Mouse (Mus musculus): ENCODE measurements around the gene Uvrag. TPM values are rescaled to one million over a fixed set of nuclear protein-coding genes. Genes with fewer than 3 reads are reported as not detected.

Uvrag gene
- total RNA-seq, 2 experiments from 2014 or later, result 10.5 to 15.6 TPM

GRCm38 (mm10) chr7:99033838-99034237 is 107.1 kb downstream of the Uvrag start:
- no peak for ATAC-seq (replicated peaks; ENCODE audit: low FRiP score, poor library complexity, severe bottlenecking)

GRCm38 (mm10) chr7:99033314-99033713 is 107.6 kb downstream of the Uvrag start:
- no peak for ATAC-seq (replicated peaks; ENCODE audit: low FRiP score, poor library complexity, severe bottlenecking)

- ATAC-seq (replicated peaks; ENCODE audit: low FRiP score, poor library complexity, severe bottlenecking), result no peak
Observed at GRCm38 (mm10) chr7:99032051-99032450, 108.9 kb downstream of the Uvrag start.

GRCm38 (mm10) chr7:99028108-99028507 is 112.8 kb downstream of the Uvrag start:
- ATAC-seq (replicated peaks; ENCODE audit: low FRiP score, poor library complexity, severe bottlenecking), result no peak

GRCm38 (mm10) chr7:99027185-99027584 is 113.8 kb downstream of the Uvrag start:
- no peak for ATAC-seq (replicated peaks; ENCODE audit: low FRiP score, poor library complexity, severe bottlenecking)

GRCm38 (mm10) chr7:99025989-99026388 is 115.0 kb downstream of the Uvrag start:
- ATAC-seq (replicated peaks; ENCODE audit: low FRiP score, poor library complexity, severe bottlenecking), result no peak

GRCm38 (mm10) chr7:99025265-99025664 is 115.7 kb downstream of the Uvrag start:
- no peak for ATAC-seq (replicated peaks; ENCODE audit: low FRiP score, poor library complexity, severe bottlenecking)

GRCm38 (mm10) chr7:99024791-99025190 is 116.2 kb downstream of the Uvrag start:
- ATAC-seq (replicated peaks; ENCODE audit: low FRiP score, poor library complexity, severe bottlenecking), result no peak

- no peak for ATAC-seq (replicated peaks; ENCODE audit: low FRiP score, poor library complexity, severe bottlenecking)
Observed at GRCm38 (mm10) chr7:99023931-99024330, 117.0 kb downstream of the Uvrag start.

GRCm38 (mm10) chr7:99021277-99021676 is 119.7 kb downstream of the Uvrag start:
- ATAC-seq (replicated peaks; ENCODE audit: low FRiP score, poor library complexity, severe bottlenecking), result no peak

GRCm38 (mm10) chr7:99020353-99020752 is 120.6 kb downstream of the Uvrag start:
- ATAC-seq (replicated peaks; ENCODE audit: low FRiP score, poor library complexity, severe bottlenecking), result no peak

GRCm38 (mm10) chr7:99017224-99017844 is 123.6 kb downstream of the Uvrag start:
- ATAC-seq (replicated peaks; ENCODE audit: low FRiP score, poor library complexity, severe bottlenecking), result no peak

GRCm38 (mm10) chr7:99015914-99016313 is 125.0 kb downstream of the Uvrag start:
- ATAC-seq (replicated peaks; ENCODE audit: low FRiP score, poor library complexity, severe bottlenecking), result no peak

GRCm38 (mm10) chr7:99015419-99015818 is 125.5 kb downstream of the Uvrag start:
- no peak for ATAC-seq (replicated peaks; ENCODE audit: low FRiP score, poor library complexity, severe bottlenecking)

GRCm38 (mm10) chr7:99014620-99015019 is 126.3 kb downstream of the Uvrag start:
- no peak for ATAC-seq (replicated peaks; ENCODE audit: low FRiP score, poor library complexity, severe bottlenecking)

- ATAC-seq (replicated peaks; ENCODE audit: low FRiP score, poor library complexity, severe bottlenecking), result no peak
Observed at GRCm38 (mm10) chr7:99007506-99008354, 133.2 kb downstream of the Uvrag start.

GRCm38 (mm10) chr7:99003231-99003630 is 137.7 kb downstream of the Uvrag start:
- ATAC-seq (replicated peaks; ENCODE audit: low FRiP score, poor library complexity, severe bottlenecking), result no peak

GRCm38 (mm10) chr7:98998722-98999121 is 142.2 kb downstream of the Uvrag start:
- no peak for ATAC-seq (replicated peaks; ENCODE audit: low FRiP score, poor library complexity, severe bottlenecking)

GRCm38 (mm10) chr7:98997760-98998159 is 143.2 kb downstream of the Uvrag start:
- ATAC-seq (replicated peaks; ENCODE audit: low FRiP score, poor library complexity, severe bottlenecking), result no peak

GRCm38 (mm10) chr7:98996791-98997190 is 144.2 kb downstream of the Uvrag start:
- no peak for ATAC-seq (replicated peaks; ENCODE audit: low FRiP score, poor library complexity, severe bottlenecking)

- ATAC-seq (replicated peaks; ENCODE audit: low FRiP score, poor library complexity, severe bottlenecking), result no peak
Observed at GRCm38 (mm10) chr7:98995126-98995727, 145.7 kb downstream of the Uvrag start.

Data from erythroid progenitor cell, adult 5-6 weeks (primary cell).